Mouse (Mus musculus) liver, embryonic 14.5 days (tissue): ENCODE data around the gene Rnf39. TPM values are rescaled to one million over a fixed set of nuclear protein-coding genes. Genes with fewer than 3 reads are reported as not detected.
"Not testable (repeated sequence)": the region's sequence is repeated elsewhere in the genome, so short reads cannot be mapped to it uniquely, and the experiment has no call there.

ENCODE experiments used
- ATAC-seq: fragments of 200-750 bp; cut with Nextera tagmentation; 2 replicates; pipeline ENCODE4 v1.8.0; 2017; ENCODE audit warnings: moderate number of reproducible peaks, mild to moderate bottlenecking, moderate library complexity; ENCODE audit not compliant: insufficient read depth
- DNase-seq, 3 experiments: peaks; one replicate each; pipeline ENCODE4 v3.0.0-alpha.2; 2012 to 2013; ENCODE audit warnings: low read depth in 3 of 3, low spot score in 3 of 3
- H3K27ac ChIP-seq: fragments of 300-500 bp; sonication (generic); 2 replicates; pipeline ENCODE4 v1.5.1; 2014; ENCODE audit warnings: moderate library complexity, mild to moderate bottlenecking, control low read depth, inconsistent platforms
- H3K27me3 ChIP-seq: fragments of 300-500 bp; sonication (generic); 2 replicates; pipeline ENCODE4 v1.6.1; 2014; ENCODE audit warnings: mild to moderate bottlenecking, low read length, moderate library complexity; ENCODE audit not compliant: control insufficient read depth, insufficient read depth
- H3K36me3 ChIP-seq: fragments of 300-500 bp; sonication (generic); replicated peaks from 2 replicates; pipeline ENCODE4 v1.6.1; 2014; ENCODE audit warnings: low read depth; ENCODE audit not compliant: control insufficient read depth, insufficient read depth
- H3K4me1 ChIP-seq, 2 experiments: fragments of 200-500 bp in 1 of 2; fragments of 300-500 bp in 1 of 2; sonication (generic) in 1 of 2; replicated peaks; 2 replicates each; pipeline ENCODE4 v1.6.1; 2012 to 2014; ENCODE audit warnings: antibody characterized with exemption in 1 of 2, inconsistent platforms in 1 of 2, low read length in 1 of 2; ENCODE audit not compliant: control insufficient read depth in 2 of 2, insufficient read depth in 2 of 2
- H3K4me2 ChIP-seq: fragments of 300-500 bp; sonication (generic); 2 replicates; pipeline ENCODE4 v1.6.1; 2014; ENCODE audit warnings: low read depth, mild to moderate bottlenecking, control low read depth, moderate library complexity
- H3K4me3 ChIP-seq, 2 experiments: fragments of 200-500 bp in 1 of 2; fragments of 300-500 bp in 1 of 2; sonication (generic) in 1 of 2; 2 replicates each; pipeline ENCODE4 v1.5.1; 2012 to 2014; ENCODE audit warnings: low read depth in 2 of 2, low read length in 2 of 2, mild to moderate bottlenecking in 2 of 2, control low read depth in 1 of 2, inconsistent platforms in 1 of 2, moderate library complexity in 1 of 2; ENCODE audit not compliant: insufficient read depth in 1 of 2
- H3K9ac ChIP-seq: fragments of 300-500 bp; sonication (generic); replicated peaks from 2 replicates; pipeline ENCODE4 v1.6.1; 2014; ENCODE audit warnings: mild to moderate bottlenecking, control low read depth, moderate library complexity
- H3K9me3 ChIP-seq: fragments of 300-500 bp; sonication (generic); 2 replicates; pipeline ENCODE4 v1.6.1; 2016; ENCODE audit warnings: low read length, mixed read lengths; ENCODE audit not compliant: control insufficient read depth
- CTCF ChIP-seq: IDR thresholded peaks from 2 replicates; pipeline ENCODE4 v1.5.1; 2016; ENCODE audit warnings: antibody characterized with exemption, low read depth, control low read depth
- EP300 ChIP-seq: IDR thresholded peaks from 2 replicates; pipeline ENCODE4 v1.6.1; 2016; ENCODE audit warnings: antibody characterized with exemption, low read depth
- WGBS: fragments of 180-500 bp; shearing (Covaris S2); extraction: QIAGEN DNeasy Blood & Tissue Kit; methylation state at CpG from one replicate; pipeline ENCODE4 v1.1.7; 2014; ENCODE audit not compliant: insufficient replicate concordance; 5-methylcytosine and 5-hydroxymethylcytosine counted together
- polyA plus RNA-seq, 2 experiments: library from polyadenylated mRNA; depleted of rRNA in 1 of 2; stranded (reverse) in 1 of 2; unstranded in 1 of 2; fragments of >200 nt; fragmentation: Nextera tagmentation in 1 of 2; extraction: Ambion mirVana in 1 of 2; gene quantifications; 2 replicates each; pipeline versions ENCODE4 v1.2.1 to v1.2.3; 2012 to 2014

Rnf39 gene
- polyA plus RNA-seq, 2 experiments: 0.02 TPM; not detected in 1

DNA sequence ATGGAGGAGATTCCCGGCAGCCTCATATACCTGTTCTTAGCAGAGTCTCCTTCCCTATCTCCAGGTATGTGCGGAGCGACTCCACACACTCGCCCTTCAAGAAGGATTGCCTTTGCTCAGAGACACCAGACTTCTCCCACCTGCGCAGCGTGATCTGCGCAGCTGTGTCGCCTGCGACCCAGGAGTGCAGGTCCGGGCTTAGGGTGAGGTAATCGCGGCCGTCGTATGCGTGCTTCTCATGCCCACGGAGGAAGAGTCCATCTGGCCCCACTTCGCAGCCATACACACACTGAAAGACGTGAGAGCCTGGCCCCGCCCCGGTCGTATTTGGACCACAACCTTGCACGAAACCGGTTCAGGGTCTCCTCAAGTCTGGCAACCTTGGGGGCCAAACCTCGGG lies 45.8 kb downstream of the Rnf39 start:
- Histone ChIP-seq H3K9ac (no peak overlapping the region), H3K4me2 (no peak overlapping the region), H3K4me1 (no peaks in the 10 kb centered on the region), H3K27ac (no peak overlapping the region), H3K4me3 (no peak overlapping the region), H3K36me3 (no peaks in the 10 kb centered on the region), H3K9me3 (no peaks in the 10 kb centered on the region), H3K27me3 (peaks cover 18% of the 10 kb centered on the region)
- 7% methylated on average over 24 of the region's 24 CpGs for WGBS
- no peak for ATAC-seq
- no peak for DNase-seq
- TF ChIP-seq CTCF: no peak
- TF ChIP-seq EP300: no peak

DNA sequence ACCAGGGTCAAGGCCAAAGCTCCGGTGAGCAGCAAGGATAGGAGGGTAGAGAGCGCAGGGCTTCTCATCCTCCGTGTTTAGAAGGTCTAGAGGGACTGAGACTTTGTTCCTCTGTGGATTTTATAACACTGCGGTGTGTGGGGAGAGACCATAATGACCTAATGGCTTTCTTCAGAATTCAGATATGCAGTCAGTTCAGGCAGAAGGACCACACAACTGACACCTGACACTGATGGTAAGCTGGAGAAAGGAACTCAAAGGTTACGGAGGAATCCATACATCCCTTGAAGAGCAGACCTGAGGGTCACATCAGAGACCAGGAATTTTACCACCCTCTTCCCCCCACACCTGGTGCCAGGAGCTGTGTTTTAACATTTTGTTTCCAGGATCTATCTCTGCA lies 46.7 kb downstream of the Rnf39 start, which contains the start of gene H2-M5:
H2-M5 (minus strand) TSS at position 101 of the 400 bp plus-strand sequence.
- H3K9ac ChIP-seq: no peak within 1 kb of the TSS
- no peaks in the 10 kb centered on the region for H3K9me3 ChIP-seq
- peaks cover 18% of the 10 kb centered on the region for H3K27me3 ChIP-seq
- H3K4me2 ChIP-seq: no peak within 1 kb of the TSS
- no peak within 1 kb of the TSS for H3K4me3 ChIP-seq
- WGBS: 38% methylated on average over 5 of the region's 5 CpGs
- no peaks in the 10 kb centered on the region for H3K36me3 ChIP-seq
- DNase-seq (no peak), ATAC-seq (no peak)
- no peak for TF ChIP-seq EP300
- TF ChIP-seq CTCF: no peak
- H3K27ac ChIP-seq: no peak within 1 kb of the TSS
- no peaks in the 10 kb centered on the region for H3K4me1 ChIP-seq

DNA sequence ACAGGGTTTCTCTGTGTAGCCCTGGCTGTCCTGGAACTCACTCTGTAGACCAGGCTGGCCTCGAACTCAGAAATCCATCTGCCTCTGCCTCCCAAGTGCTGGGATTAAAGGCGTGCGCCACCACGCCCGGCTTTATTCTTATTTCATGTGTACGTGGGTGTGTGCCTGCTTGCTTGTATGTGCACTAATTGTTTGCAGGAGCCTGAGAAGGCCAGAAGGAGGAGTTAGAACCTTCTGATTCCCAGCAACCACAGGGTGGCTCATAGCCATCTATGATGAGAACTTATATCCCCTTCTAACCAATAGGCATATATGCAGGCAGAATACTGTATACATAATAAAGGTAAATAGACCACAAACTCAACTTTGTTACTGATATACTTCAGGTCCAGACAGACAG lies 47.9 kb downstream of the Rnf39 start:
- H3K9me3 ChIP-seq, H3K9ac ChIP-seq, H3K4me3 ChIP-seq, H3K4me2 ChIP-seq, H3K4me1 ChIP-seq, DNase-seq, H3K36me3 ChIP-seq, ATAC-seq, H3K27ac ChIP-seq: not testable (repeated sequence)
- peaks cover 18% of the 10 kb centered on the region for H3K27me3 ChIP-seq
- WGBS: 81% methylated on average over 6 of the region's 6 CpGs

DNA sequence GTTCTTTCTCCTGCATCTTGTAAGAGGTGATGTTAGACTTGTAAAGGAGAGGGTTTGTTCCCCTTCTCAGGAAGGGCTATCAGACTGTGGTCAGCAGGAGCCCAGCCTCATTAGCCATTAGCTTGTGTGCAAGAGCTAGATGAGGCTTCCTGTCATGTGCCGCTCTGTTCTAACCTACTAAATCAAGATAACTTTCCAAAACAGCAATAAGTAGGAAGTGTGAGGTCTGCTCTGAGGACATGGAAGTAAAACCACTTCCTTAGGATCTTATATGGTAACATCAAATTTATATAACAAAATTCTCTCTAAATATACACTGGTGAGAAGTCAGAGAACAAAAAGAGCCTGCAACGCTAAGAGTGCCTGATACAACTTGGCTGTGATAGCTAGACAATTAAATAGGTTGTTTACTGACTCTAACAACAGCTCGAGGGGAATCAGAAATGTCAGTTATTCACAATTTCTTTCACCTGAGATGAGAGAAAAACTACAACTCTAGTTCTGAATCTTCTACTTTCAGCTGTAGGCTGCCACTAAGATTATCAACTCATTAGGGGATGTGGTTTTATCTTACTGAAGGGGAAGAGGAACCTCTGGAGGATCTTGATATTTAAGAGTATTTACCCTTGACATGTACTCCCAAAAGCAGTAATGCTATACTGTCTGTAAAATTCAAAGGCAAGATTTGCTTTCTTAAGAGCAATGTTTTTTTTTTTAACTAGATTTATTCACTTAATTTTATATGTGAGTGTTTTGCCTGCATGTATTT lies 49.8 kb downstream of the Rnf39 start:
- Histone ChIP-seq H3K27me3 (peaks cover 17% of the 10 kb centered on the region), H3K4me3 (no peak overlapping the region), H3K27ac (no peak overlapping the region), H3K9me3 (no peaks in the 10 kb centered on the region), H3K9ac (no peak overlapping the region), H3K4me1 (no peaks in the 10 kb centered on the region), H3K4me2 (no peak overlapping the region), H3K36me3 (no peaks in the 10 kb centered on the region)
- ATAC-seq: no peak
- DNase-seq: no peak
- TF ChIP-seq CTCF: no peak
- TF ChIP-seq EP300: no peak
- 14% methylated on average over 3 of the region's 3 CpGs for WGBS

DNA sequence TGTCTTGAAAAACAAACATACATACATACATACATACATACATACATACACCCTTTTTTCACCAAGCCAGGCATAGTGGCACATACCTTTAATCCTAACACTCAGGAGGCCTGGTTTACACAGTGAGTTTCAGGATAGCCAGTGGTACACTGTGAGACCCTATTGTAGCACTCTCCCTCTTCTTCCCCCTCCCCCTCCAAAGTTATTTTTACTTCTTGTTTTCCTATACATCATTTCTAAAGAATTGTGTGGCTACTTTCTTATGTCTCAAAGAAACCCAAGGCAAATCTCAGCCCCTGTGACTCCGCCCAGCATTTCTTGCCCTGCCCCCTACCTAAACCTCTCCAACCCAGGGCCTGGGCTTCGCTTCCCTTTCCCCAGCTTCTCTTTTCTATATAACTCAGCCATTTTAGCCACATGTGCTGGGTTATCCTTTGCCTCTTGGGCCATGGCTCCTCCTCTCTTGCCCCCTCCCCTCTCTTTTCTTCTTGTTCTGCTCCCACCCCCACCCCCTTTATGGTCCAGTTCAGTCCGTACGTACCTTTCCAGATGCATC lies 51.1 kb downstream of the Rnf39 start:
- ATAC-seq: no peak
- Histone ChIP-seq H3K9ac (no peak overlapping the region), H3K27ac (no peak overlapping the region), H3K27me3 (peaks cover 3% of the 10 kb centered on the region), H3K4me2 (no peak overlapping the region), H3K9me3 (no peaks in the 10 kb centered on the region), H3K4me3 (no peak overlapping the region), H3K36me3 (no peaks in the 10 kb centered on the region), H3K4me1 (no peaks in the 10 kb centered on the region)
- 68% methylated on average over 4 of the region's 4 CpGs for WGBS
- DNase-seq: no peak
- TF ChIP-seq CTCF: no peak
- TF ChIP-seq EP300: no peak
